Mouse (Mus musculus): ENCODE measurements around the gene Cish. TPM values are rescaled to one million over a fixed set of nuclear protein-coding genes. Genes with fewer than 3 reads are reported as not detected.

Cish gene
- polyA plus RNA-seq, 1 experiment: not detected

DNA sequence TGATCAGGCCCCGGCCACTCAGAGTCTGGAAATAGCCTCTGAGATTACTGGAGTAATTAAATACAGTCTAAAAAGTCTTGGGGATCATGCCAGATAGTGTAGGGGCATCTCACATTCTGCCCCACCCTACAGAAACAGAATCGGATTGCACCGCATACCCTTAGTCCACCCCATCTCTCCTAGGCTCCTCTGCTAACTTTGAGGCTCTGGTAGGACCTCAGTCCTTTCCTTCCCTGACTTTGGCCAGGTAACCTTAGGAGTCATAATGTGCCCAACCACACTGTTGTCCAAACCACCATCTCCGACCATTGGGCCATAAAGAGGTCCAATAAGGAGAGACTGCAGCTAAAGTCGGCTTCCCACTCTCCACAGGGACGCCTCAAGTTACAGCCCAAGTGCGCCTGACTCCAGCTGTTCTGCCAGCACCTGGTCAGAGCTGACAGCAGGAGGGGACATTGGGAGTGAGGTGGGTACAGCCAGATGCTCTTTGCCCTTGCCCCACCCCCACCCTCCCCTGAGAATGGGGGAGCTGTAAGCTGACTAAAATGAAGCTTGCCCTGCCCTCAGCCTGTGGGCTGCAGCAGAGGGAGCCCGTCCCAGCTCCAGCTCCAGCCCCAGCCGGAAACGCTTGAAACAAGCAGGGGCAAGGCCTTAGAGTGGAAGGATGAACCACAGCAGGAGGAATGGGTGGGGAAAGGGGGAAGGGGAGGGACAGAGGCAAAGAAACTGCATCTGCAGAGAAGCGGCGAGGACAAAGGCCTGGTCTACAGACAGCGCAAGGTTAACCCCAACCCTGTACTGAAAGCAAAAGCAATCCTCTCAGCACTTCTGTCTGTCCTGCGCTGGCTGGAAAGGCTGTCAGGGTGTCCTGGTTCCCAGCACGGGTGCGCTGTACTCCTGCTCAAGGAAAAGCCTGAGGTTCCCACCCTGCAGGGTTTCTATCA lies 16.2 kb upstream of the Cish start:
- no peak overlapping the region for H3K27ac ChIP-seq (ENCODE audit: insufficient read depth, low read depth, low read length)
- peaks cover 39% of the 10 kb centered on the region for H3K4me1 ChIP-seq (ENCODE audit: control insufficient read depth, insufficient read depth, low read length)
- no peak overlapping the region for H3K4me3 ChIP-seq (ENCODE audit: insufficient read depth, low read depth, low read length)
- 51% methylated on average over 16 of the region's 16 CpGs for WGBS
- TF ChIP-seq POLR2A (IDR thresholded peaks at IDR 0.05; ENCODE audit: insufficient read depth, low read depth, low read length) (no peak), CTCF (IDR thresholded peaks at IDR 0.05; ENCODE audit: insufficient read depth, low read depth, low read length) (no peak)

GRCm38 (mm10) chr9:107280322-107281027 lies 15.4 kb upstream of the Cish start:
- no peak overlapping the region for H3K4me3 ChIP-seq (ENCODE audit: insufficient read depth, low read depth, low read length)
- WGBS: 72% methylated on average over 13 of the region's 13 CpGs
- TF ChIP-seq CTCF (IDR thresholded peaks at IDR 0.05; ENCODE audit: insufficient read depth, low read depth, low read length): no peak
- TF ChIP-seq POLR2A (IDR thresholded peaks at IDR 0.05; ENCODE audit: insufficient read depth, low read depth, low read length): no peak
- peaks cover 37% of the 10 kb centered on the region for H3K4me1 ChIP-seq (ENCODE audit: control insufficient read depth, insufficient read depth, low read length)
- no peak overlapping the region for H3K27ac ChIP-seq (ENCODE audit: insufficient read depth, low read depth, low read length)

- no peak for TF ChIP-seq POLR2A (IDR thresholded peaks at IDR 0.05; ENCODE audit: insufficient read depth, low read depth, low read length)
- TF ChIP-seq CTCF (IDR thresholded peaks at IDR 0.05; ENCODE audit: insufficient read depth, low read depth, low read length): no peak
- WGBS: 96% methylated on average over 5 of the region's 5 CpGs
Measured at GRCm38 (mm10) chr9:107281241-107281987, 14.4 kb upstream of the Cish start.

GRCm38 (mm10) chr9:107282951-107283350 lies 12.9 kb upstream of the Cish start:
- WGBS: 87% methylated on average over 9 of the region's 9 CpGs
- H3K4me1 ChIP-seq (ENCODE audit: control insufficient read depth, insufficient read depth, low read length): peaks cover 24% of the 10 kb centered on the region
- no peak for TF ChIP-seq POLR2A (IDR thresholded peaks at IDR 0.05; ENCODE audit: insufficient read depth, low read depth, low read length)
- TF ChIP-seq CTCF (IDR thresholded peaks at IDR 0.05; ENCODE audit: insufficient read depth, low read depth, low read length): no peak
- H3K4me3 ChIP-seq (ENCODE audit: insufficient read depth, low read depth, low read length): no peak overlapping the region
- H3K27ac ChIP-seq (ENCODE audit: insufficient read depth, low read depth, low read length): no peak overlapping the region

More at GRCm38 (mm10) chr9:107281241-107281987, 14.4 kb upstream of the Cish start:
- Histone ChIP-seq H3K4me3 (ENCODE audit: insufficient read depth, low read depth, low read length) (no peak overlapping the region), H3K27ac (ENCODE audit: insufficient read depth, low read depth, low read length) (no peak overlapping the region), H3K4me1 (ENCODE audit: control insufficient read depth, insufficient read depth, low read length) (peaks cover 29% of the 10 kb centered on the region)

DNA sequence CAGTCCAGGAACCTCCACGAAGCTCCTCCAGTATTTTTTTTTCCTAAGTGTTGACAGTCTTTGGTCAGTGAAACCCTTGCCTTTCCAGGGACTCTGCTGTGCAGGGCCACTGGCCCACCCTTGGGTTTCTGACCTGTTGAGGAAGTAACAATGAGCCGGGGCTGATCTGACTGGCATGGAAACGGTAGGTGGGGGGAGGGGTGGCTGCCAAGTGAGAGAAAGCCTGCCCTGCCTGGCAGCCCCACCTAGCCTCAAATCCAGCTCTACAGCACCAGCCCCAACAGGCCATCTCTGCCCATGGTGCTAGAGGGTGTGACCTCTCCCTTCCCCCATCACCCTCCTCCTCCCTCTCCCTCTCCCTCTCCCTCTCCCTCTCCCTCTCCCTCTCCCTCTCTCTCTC lies 10.8 kb upstream of the Cish start:
- WGBS: 22% methylated on average over 3 of the region's 3 CpGs
- Histone ChIP-seq H3K4me3 (ENCODE audit: insufficient read depth, low read depth, low read length) (no peak overlapping the region), H3K27ac (ENCODE audit: insufficient read depth, low read depth, low read length) (no peak overlapping the region), H3K4me1 (ENCODE audit: control insufficient read depth, insufficient read depth, low read length) (peaks cover 15% of the 10 kb centered on the region)
- TF ChIP-seq POLR2A (IDR thresholded peaks at IDR 0.05; ENCODE audit: insufficient read depth, low read depth, low read length): no peak

DNA sequence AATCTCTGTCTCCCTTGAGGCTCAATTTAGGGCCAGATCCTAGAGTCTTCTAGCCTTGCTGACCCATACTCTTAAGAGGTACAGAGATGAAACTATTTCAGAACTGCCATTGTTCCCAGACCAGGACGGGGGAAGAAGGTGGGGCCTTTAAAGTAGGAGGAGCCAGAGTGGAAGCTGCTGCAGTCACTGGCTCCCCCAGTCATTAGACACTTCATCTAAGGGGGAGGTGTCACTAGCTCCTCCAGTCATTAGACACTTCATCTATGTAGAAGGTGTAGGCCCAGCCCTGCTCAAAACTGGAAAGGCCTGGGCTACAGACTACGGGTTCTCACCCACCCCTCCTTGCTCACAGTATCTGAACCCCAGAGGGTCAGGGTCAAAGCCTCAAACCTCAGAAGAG lies 8.5 kb upstream of the Cish start:
- peaks cover 10% of the 10 kb centered on the region for H3K4me1 ChIP-seq (ENCODE audit: control insufficient read depth, insufficient read depth, low read length)
- 84% methylated on average over 2 of the region's 2 CpGs for WGBS
- H3K27ac ChIP-seq (ENCODE audit: insufficient read depth, low read depth, low read length): no peak overlapping the region
- TF ChIP-seq CTCF (IDR thresholded peaks at IDR 0.05; ENCODE audit: insufficient read depth, low read depth, low read length) (no peak), POLR2A (IDR thresholded peaks at IDR 0.05; ENCODE audit: insufficient read depth, low read depth, low read length) (no peak)
- H3K4me3 ChIP-seq (ENCODE audit: insufficient read depth, low read depth, low read length): no peak overlapping the region

DNA sequence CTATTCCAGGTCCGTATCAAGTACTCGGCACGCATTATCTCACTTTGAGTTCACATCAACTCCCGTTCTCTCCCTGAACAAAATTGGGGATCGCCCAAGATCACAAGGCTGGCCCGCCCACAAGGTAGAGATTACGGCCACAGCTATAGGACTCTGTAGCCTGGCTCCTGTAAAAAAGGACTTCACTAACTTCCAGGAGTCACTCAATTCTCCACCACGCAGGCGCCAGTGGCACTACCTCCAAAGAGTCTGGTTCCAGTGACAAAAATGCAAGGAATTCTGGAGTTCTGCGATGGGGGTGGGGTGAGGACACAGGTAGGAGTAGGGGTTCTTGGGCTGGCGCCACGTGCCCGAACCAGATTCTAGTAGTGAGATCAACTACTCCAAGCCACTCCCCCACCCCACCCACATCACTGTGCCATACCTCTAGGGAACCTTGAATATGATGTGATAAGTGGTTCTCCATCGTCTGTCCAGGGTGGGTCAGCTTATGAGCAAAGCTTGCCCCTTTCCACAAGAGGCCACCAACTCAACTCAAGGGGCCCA lies 7.6 kb upstream of the Cish start:
- Histone ChIP-seq H3K27ac (ENCODE audit: insufficient read depth, low read depth, low read length) (no peak overlapping the region), H3K4me3 (ENCODE audit: insufficient read depth, low read depth, low read length) (no peak overlapping the region), H3K4me1 (ENCODE audit: control insufficient read depth, insufficient read depth, low read length) (peaks cover 10% of the 10 kb centered on the region)
- 94% methylated on average over 14 of the region's 14 CpGs for WGBS
- TF ChIP-seq CTCF (IDR thresholded peaks at IDR 0.05; ENCODE audit: insufficient read depth, low read depth, low read length) (no peak), POLR2A (IDR thresholded peaks at IDR 0.05; ENCODE audit: insufficient read depth, low read depth, low read length) (no peak)

GRCm38 (mm10) chr9:107288711-107289110 lies 7.1 kb upstream of the Cish start:
- H3K27ac ChIP-seq (ENCODE audit: insufficient read depth, low read depth, low read length): no peak overlapping the region
- no peak overlapping the region for H3K4me3 ChIP-seq (ENCODE audit: insufficient read depth, low read depth, low read length)
- TF ChIP-seq POLR2A (IDR thresholded peaks at IDR 0.05; ENCODE audit: insufficient read depth, low read depth, low read length): no peak
- TF ChIP-seq CTCF (IDR thresholded peaks at IDR 0.05; ENCODE audit: insufficient read depth, low read depth, low read length): no peak
- peaks cover 10% of the 10 kb centered on the region for H3K4me1 ChIP-seq (ENCODE audit: control insufficient read depth, insufficient read depth, low read length)
- WGBS: 61% methylated on average over 8 of the region's 8 CpGs
